Mouse (Mus musculus): ENCODE measurements around the gene Fto.

Fto gene

DNA sequence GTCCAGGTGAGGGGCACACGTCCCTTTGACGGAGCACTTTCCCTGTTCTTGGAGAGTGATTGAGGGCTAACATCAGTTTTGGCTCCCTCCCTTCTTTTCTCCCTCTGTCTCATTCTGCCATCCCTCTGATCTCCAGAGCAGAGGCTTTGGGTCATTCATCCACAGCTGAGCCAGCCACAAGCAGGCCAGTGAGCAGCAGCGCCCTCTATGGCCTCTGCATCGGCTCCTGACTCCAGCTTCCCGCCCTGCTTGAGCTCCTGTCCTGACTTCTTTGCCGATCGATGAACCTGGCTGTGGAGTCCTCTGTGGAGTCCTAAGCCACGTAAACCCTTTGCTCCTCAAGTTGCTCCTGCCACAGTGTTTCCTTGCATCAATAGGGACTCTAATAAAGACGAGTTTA is 10.9 kb downstream of the Fto start:
- peak in 1 of 2 experiments; percentile 24 for DNase-seq (ENCODE audit: low spot score in 2 of 2)

DNA sequence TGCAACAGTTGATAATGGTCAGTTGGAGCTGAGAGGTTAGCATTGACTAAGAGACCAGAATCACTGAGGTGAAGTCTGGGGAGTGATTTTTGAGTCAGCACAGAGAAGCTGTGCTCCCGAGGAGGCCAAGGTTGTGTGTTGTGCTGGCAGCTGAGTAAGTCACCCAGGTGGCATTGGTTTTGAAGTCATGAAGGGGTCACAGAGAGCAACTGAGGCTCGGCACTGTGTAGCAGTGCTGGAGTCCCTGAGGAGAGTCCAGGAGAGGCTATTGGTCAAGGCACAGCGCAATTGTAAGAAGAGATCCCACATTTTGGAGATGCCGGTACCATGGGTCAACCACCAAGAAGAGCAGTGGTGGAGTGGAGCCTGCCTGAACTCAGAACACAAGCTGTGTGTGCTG is 11.6 kb downstream of the Fto start:
- DNase-seq (ENCODE audit: low spot score in 2 of 2), result no peak

DNA sequence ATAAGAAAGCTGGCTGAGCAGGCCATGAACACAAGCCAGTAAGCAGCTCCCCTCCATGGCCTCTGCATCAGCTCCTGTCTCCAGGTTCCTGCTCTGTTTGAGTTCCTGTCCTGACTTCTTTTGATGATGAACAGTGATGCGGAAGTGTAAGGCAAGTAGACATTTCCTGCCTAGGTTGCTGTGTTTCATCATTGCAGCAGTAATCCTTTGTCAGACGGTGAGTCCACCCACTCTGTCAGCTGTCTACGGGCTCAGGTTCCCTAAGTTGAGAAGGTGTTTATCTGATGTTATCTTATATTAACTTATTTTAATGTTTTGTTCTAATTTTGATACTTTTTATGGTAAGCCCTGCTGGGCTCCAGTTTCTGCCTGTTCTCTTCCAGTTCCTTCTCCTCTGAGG is 12.7 kb downstream of the Fto start:
- no peak for DNase-seq (ENCODE audit: low spot score in 2 of 2)

DNA sequence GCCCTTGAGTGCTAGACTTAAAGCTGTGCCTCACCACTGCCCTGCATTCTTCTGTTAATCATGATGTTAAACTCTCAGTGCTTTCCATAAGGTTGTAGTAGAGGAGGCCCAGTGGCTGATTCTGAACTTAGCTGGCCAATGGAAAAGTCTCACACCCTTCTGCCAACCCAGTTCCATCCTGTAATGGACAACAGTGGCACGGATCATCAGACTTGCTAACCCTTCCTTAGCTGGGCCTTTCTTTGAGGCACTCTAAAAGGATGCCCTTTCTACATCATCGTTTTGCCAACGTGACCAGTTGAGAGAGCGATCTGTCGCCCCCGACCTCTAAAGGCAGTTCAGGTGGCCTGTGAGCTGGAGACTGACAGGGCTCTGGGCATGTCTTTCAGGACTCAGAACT is 13.6 kb downstream of the Fto start:
- no peak for DNase-seq (ENCODE audit: low spot score in 2 of 2)

DNA sequence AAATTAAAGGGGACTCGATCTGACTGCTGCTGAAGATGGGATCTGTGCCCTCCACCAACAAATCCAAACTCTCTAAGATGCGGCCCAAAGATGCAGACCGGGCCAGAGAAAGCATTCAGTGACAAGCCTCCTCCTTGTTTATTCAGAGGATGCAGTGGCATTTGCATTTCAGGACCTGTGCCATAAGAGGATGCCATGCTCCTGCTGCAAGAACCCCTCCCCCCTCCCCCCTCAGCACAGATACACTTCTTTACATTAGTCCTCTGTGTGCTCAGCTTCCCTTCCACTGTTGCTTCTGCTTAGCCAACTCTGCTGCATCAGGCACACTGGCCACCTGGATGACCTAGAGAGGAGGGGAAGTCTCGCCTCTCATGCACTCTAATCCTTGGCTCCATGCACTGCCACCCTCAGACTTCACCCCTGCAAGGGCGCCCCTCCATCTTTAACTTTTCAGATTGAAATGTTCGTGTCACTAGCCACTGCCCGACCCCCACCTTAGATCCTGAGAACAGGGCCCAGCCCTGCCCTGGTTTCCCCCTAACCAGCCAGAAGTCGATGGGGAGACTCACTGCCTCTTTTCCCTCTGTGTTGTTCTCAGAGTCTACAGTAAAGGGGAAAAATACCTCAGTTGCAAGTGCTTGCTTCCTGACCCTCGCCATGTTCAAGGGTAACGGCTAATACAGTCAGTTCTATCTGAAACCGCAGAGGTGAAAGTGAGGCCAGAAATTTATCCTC is 14.3 kb downstream of the Fto start:
- DNase-seq (ENCODE audit: low spot score in 2 of 2), result no peak

DNA sequence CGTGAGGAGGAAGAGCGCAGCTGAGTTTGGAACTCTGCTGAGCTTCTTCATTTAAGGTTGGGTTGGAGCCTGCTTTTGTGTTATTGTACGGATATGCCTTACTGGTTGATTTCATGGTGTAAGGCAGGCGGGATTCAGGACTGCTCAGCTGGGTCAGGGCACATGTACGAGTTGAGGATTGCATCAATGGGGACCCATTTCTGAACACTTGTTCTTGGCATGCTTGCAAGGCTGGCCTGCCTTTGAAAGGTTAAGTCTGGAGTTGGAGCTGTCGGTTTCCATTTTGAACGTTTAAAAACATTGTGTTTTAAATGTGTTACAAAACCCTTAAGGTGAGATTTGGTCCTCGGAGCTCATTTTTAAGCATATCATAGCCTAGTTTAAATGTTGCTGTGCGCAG is 15.7 kb downstream of the Fto start:
- no peak for DNase-seq (ENCODE audit: low spot score in 2 of 2)

DNA sequence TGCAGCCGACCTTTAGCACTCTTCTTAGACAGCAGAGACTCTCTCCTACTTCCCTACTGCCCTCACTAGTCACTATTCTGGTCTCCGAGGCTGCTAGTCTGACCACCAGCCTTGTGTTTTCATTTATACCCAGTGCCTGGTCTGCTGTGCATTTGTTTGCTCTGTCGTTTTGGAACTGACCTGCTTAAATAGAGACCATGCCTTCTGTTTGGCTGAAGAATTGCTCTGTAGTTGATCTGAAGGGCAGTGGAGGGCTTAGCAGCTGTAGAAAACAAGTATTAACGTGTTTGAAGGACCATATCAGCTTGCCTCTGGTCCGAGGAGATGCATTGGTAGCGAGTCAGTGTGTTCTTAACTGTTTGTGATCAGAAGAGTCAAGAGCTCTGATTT is 16.1 kb downstream of the Fto start:
- no peak for DNase-seq (ENCODE audit: low spot score in 2 of 2)

DNA sequence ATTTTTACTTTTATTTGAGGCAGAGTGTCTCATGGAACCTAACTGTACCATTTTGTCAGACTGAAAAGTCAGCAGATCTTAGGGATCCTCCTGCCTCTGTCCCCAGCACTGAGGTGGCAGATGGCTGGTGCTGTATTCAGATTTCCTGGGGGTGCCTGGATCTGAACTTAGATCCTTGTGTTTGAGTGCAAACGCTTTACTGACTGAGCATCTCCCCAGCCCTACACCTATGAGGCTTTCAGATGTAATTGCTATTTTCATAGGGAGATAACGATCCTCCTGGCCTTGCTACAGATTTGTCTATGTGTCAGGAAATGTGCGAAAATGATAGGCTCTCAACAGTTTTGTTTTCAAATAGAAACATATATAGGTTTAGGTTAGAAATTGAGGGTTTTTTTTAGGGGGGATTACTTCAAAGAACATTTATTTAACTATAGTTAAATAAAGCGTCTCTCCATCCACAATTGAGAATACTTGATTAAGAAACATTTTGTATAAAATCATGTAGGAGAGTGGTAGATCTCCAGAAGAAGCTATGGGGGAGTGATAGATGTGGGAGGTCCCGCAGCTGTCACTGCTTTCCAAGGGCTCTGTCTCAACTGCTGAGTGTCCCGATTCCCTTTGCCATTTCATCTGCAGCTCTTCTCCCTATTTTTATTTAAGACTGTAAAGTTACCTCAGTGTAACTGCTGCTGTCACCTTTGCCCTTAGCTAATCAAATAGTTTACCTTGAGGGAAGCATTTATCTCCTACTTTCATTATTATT is 25.2 kb downstream of the Fto start:
- DNase-seq (ENCODE audit: low spot score in 2 of 2), result peak in 1 of 2 experiments; percentile 11

DNA sequence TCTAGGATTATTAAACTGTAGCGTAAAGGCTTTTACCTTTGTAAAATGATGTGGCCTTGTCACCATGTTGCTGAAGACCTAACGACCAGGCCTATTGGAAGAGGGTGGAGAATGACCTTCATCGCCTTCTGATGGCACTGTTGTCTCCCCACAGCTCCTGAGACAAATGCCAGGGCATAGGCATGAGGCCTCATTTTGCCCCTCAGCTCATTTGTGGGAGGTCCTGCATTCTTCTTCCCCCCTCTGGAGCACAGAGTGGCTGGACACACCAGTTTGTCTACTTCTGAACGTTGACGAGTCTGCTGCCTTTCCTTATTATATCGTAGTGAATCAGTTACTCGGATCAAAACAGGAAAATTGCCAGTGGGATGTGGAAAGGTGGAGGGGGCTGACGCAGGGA is 26.3 kb downstream of the Fto start:
- no peak for DNase-seq (ENCODE audit: low spot score in 2 of 2)

DNA sequence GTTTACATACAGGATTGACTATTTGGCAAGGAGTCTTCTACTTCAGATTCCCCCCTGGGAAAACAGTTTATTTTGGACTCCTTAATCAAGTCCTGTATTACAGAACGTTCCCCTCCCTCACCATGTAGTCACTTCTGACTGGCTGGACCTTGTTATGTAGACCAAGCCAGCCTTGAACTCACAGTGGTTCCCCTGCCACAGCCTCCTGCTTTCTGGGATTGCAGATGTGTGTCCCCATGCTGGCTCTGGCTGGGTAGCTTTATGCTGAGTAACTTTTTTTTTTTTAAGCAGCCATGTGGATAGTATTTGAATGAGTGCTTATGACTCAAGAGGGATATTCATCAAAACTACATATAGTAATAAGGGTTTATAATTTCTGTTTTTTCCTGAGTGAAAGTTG is 27.4 kb downstream of the Fto start:
- peak in 1 of 2 experiments; percentile 10 for DNase-seq (ENCODE audit: low spot score in 2 of 2)

DNA sequence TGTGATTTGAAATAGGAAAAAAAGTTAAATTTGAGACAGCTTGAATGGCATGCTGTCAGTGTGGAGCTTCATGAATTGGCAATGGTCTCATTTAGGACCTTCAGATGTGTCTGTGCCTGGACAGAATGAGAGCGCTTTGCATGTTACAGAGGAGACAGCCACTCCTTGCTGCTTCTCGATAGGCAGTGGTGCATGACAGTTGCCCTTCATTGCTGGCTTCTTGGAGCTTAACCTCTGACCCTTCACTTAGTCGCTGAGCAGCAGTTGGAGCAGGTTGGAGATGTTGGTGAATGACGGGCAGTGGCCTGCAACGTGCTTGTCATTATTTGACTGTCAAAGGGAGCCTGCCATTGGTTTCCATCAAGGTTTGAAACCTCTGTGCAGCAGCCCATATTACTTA is 28.9 kb downstream of the Fto start:
- DNase-seq (ENCODE audit: low spot score in 2 of 2), result peak in 1 of 2 experiments; percentile 18

DNA sequence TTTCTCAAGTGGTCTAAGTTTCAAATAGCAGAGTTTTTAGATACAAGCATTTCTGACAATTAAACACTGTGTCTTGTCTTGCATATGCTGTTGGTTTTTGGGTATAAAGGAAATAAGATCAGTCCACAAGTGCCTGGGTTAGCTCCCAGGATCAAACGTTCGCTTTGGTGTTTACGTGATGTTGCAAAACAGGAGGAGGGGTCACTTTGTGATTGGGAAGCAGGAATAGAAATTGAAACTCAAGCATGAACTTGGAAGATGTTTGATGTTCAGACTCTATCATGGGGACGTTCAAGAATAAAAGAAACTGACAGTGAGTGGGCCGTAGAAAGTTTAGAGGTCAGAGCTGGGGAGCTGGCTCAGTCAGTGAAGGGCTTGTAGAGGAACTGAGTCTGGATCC is 29.5 kb downstream of the Fto start:
- no peak for DNase-seq (ENCODE audit: low spot score in 2 of 2)

DNA sequence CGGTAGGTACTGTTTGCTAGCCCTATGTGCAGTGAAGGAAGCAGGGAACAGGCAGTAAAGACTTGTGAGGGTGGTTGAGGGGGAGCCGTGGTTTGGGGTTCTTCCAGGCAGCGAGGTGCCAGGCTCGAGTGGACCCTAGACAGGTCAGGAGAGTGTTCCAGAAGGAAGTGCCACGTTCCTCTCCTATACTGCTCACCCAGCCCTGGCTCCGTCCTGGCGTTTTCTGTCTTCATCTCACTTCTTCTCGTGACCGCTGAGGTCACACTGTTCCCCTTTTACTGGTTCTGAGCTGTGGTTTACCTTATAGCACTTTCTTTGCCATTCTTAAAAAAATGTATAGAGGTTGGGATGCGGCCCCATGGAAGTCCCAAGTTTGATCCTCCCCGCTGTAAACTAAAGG is 31.3 kb downstream of the Fto start:
- DNase-seq (ENCODE audit: low spot score in 2 of 2), result peak in 1 of 2 experiments; percentile 13

DNA sequence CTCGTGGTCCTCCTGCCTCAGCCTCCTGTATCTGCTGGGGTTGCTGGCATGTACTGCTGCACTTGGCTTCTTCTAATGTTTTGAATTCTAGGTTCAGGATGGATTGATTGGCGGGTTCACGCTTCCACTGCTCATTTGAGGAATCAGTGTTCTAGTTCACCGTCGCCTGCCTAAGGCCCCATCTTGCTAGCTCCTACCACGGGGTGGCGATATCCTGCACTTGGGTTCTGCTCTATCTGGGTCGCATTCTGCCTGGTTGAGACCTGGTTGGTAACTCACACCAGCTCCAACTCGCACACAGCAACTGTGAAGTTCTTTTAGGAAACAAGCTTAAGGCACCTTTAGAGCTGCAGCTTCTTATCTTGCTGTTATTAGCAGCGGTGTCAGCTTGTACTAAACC is 33.8 kb downstream of the Fto start:
- DNase-seq (ENCODE audit: low spot score in 2 of 2), result peak in 1 of 2 experiments; percentile 17

DNA sequence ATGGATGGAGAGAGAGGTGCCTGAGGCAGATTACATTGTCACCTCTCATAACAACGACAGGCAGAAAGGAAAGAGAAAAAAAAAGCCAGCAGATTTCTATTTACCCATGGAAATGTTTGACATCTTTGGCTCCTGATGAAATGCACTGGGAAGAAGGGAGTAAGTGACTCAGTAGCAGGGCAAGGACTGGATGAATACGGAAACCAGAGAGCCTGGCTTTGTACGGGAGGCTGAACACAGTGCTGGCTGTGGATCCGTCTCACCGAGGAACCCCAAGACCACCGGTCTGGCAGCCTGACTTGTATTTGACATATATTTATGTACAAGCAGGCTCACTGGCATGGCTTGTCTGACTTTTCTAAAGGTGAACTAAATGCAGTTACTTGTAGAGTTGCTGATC is 34.3 kb downstream of the Fto start:
- DNase-seq (ENCODE audit: low spot score in 2 of 2), result peak in 1 of 2 experiments; percentile 16

DNA sequence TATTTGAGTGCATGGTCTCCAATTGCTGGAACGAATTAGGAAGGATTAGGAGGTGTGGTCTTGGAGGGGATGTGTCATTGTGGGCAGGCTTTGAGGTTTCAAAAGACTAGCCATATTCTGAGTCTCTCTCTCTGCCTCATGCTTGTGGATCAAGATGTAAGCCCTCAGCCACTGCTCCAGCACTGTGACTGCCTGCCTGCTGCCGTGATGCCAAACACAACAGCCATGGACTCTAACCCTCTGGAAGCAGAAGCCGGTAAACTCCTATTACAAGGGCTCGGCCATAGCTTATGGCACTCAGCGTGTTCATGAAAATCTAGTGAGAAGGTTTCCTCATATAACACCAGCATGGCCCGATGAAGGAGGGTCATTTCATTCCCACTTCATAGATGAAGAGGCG is 36.5 kb downstream of the Fto start:
- peak in 1 of 2 experiments; percentile 17 for DNase-seq (ENCODE audit: low spot score in 2 of 2)

DNA sequence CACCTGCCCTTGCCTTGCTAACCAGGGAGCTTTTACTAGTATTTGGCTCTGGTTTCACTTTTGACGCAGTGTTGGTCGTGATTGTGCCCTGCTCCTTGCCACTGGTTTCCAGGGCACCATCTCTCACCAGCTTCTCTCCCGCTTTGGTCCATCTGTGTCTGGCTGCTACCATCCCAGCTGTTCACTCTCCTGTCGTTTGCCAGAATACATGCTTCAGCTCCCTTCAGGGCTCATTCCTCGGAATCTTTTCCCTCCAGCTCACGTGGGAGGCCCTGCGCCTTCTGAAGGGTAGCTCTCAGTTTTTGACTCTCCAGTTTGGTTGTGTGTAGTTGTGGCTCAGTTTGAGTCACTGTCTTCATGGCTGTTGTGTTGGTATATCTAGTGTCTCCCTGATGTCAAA is 37.3 kb downstream of the Fto start:
- DNase-seq (ENCODE audit: low spot score in 2 of 2), result peak in 1 of 2 experiments; percentile 29

DNA sequence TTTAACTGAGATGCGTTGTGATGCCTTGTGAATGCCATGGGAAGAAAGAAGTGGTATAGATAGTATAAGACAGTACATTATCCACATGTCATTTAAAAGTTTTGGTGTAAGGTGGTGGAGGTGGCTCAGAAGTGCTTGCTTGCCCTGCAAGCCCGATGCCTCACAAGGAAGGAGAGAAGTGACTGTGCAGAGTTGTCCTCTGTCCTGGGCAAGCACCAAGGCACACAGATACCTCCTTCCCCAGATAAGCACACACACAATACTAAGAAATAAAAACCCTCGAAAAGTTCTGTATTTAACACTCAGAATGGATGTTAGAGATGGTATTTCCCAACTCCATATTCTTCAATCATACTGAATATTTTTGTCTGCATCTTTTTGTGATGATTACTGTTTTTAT is 39.3 kb downstream of the Fto start:
- peak in 1 of 2 experiments; percentile 6 for DNase-seq (ENCODE audit: low spot score in 2 of 2)

DNA sequence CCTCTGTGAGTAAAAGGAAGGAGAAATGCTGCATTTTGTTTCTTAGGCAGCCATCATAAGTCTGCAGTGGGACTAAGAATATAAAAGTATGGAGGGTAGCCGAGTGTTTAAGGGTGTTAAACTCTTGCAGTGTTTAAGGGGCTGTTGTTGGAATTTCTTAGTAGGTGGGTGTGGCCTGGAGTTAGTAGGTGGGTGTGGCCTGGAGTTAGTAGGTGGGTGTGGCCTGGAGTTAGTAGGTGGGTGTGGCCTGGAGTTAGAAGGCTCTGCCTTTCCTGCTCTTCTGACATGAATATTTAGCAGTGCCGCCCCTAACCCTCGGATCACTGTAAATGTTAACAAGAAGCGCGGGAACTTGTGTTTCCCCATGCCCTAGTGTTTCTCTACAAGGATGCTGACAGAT is 39.7 kb downstream of the Fto start:
- DNase-seq (ENCODE audit: low spot score in 2 of 2), result peak in 1 of 2 experiments; percentile 12

DNA sequence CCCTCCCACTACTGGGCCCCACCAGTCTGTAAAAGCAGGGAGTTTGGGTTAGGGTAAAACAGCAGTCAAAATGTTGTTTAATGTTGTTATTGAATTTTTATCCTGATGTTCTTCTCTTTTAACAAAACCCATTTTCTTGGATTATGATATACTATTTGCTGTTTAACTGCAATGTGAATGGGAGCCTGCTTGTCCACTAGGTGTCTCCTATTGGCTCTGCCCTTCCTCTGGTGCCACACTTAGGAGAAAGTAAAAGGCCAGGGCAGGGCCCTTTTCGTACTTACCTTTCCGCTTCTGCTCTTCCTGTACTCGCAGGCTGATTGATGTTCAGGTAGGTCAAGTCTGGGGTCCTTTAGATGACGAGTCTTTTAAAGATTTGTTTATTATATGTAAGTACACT is 40.6 kb downstream of the Fto start:
- no peak for DNase-seq (ENCODE audit: low spot score in 2 of 2)

DNA sequence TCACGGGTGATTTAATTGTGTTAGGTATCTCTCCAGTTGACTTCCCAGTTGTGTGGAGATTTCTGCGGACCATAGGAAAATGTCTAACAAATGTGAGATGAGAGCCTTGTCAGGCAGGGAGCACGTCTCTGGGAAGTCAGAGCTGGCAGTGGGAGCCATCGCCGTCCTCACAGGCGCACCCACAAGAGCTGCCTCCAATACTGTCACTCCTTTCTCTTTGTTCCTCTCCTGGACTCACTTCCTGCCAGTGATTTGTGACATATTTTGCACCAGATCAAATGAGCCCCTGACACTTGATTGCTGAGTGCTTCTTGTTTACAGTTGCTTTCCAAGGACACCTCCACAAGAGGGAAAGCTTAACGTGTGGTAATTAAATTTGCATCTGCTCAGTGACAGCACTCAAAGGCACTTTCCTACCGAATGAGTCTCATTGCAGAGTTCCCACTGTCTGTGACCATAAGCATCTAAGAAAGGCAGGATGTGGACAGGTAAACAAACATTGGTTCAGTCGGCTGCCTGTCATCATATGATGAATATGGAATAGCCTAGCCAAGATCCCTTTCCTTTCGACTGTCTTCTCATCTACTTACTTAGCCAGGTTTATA is 42.1 kb downstream of the Fto start:
- no peak for DNase-seq (ENCODE audit: low spot score in 2 of 2)

DNA sequence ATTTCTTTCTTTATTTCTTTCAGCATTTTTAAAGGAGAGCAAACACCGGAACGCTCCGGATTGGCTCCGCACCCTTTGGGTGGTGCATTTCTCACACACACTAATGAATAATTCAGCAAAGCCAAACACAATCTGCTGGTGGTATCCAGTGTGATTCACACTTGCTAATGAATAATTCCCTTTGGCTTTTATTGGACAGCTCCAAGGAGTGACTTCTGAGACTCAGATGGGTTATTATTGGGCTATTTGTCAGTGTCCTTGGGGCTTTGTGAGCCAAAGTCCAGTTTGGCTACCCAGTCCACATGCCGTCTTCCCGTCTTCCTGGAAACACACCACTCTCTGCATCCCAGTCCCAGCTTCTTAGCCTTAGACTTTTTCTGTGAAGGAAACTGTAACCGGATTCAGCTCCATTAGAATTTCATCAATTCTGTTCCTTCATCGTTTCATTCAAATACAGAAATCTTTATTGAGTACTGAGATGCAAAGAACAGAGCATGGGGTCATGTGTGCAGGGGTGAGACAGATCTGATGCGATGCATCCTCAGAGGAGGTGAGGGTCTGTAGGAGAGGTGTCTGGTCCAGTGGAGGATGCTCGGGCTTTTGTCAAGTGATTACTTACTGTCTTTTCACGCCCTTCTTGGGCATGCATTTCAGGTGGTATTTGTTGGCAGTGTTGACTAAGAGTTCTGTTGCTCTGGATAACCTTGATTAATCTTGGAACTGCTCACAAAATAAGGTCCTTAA is 42.8 kb downstream of the Fto start:
- peak in 1 of 2 experiments; percentile 13 for DNase-seq (ENCODE audit: low spot score in 2 of 2)
